Mouse (Mus musculus) lung, postnatal 14 days (tissue): ENCODE measurements at regions not wholly inside any gene's neighbourhood (a gene's known extent, or its start where the extent isn't known, plus 50 kb on each side); places are given as distances from the start of the nearest gene placed in this dataset.
A peak's percentile ranks its signal among the peaks of the same experiment; 100 is the strongest.

ENCODE experiments used
- DNase-seq: peaks from one replicate; pipeline ENCODE4 v3.0.0; 2021

DNA sequence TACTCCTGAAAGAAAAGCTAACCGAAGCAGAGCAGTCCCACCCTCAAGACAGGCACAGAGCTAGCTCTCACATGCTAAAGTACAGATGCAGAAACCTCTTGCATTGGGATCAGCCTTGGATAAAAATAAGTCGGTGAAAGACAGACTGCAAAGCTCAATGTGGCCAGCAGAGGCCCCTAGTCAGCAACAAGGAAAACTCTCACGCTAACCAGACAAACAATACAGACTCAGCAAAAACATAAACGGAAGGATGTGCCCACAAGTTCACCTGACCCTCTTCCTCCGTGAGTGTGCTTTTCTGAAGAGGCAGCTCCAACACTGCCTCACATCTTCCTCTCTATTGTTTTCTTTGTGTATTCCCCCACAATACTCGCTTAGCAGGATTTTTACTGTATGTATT lies 77.8 kb downstream of the Rpia start:
- DNase-seq: peak; percentile 56

DNA sequence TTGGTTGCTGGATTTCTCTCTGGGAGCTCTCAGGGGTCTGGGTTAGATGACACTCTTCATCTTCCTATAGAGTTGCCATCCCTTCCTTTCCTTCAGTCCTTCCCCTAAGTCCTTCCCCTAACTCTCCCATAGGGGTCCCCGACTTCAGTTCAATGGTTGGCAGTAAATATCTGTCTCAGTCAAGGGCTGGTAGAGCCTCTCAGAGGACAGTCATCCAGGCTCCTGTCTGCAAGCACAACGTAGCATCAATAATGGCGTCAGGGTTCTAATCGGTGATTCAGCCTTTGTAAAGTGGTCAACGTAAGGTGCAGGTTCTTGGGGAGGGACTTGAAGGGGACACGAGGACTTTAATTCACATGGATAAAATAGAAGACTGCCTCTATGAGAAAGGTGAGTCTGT lies 78.4 kb downstream of the Rpia start:
- no peak for DNase-seq

DNA sequence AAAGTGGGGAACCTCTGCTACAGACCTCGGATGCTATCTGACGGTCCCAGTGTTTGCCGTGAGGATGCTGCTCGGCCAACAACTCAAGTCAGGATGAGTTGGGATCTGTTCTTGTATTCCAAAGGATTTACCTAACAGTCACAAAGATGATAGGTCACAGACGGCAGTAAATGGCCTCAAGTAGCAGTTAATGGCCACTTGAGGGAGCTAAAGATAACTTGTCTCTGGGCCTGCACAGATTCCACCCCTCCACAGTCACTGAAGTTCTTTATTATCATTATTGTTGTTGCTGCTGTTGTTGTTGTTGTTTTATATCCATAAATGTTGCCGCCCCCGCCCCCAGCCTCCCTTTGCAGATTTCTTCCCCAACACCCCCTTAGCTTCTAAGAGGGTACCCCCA lies 78.9 kb downstream of the Rpia start:
- DNase-seq: no peak

DNA sequence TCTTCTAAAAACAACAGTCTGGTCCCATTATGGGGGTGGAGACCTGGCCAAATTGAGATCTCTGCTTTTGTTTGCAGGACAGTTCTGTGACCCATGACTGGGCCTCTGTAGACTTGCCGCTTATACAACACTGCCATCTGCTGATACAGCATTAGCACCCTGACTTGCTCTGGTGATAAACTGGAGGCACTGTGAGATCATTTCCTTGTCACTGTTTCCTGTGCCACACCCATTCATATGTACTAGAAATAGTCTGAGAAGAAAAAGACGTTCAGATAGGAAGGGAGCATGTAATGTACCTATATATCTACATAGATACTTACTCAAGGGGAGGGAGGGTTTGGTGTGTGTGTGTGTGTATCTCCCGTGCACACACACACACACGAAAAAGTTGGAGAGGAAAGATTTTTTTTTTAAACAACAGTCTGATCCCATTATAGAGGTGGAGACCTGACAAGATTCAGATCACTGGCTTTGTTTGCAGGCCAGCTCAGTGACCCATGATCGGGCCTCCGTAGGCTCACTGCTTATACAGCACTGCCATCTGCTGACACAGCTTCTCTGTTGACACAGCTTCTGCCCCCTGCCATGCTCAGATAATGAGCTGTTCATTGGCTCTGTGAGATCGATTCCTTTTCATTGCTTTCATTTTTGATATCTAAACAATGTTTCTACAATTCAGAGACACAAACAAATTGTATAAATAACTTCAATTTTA lies 82.5 kb downstream of the Rpia start:
- peak; percentile 47 for DNase-seq

DNA sequence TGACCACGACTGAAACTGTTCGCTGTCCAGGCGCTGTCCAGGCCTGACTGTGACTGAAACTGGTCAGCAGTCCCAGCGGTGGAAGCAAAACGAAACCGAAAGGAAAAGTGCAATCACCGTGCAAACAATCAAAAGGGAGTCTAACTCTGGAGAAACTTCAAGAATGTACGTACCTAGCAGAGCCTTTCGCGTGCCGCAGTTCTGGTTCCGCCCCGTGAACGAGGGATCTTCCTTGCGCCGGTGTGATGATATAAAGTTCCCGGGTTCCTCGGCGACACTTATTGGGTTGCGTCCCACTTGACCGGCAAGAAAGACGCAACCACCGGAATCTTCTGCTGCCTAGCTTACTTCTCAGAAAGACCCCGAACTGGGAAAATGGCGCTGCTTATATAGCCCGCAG lies 96.4 kb downstream of the Rpia start:
- DNase-seq: no peak
